Mouse (Mus musculus) heart, postnatal 4 days (tissue): ENCODE results near the gene Ngb. TPM values are rescaled to one million over a fixed set of nuclear protein-coding genes. Genes with fewer than 3 reads are reported as not detected.

ENCODE experiments used
- DNase-seq: peaks from one replicate; pipeline ENCODE4 v3.0.0; 2021
- total RNA-seq, 2 experiments: library from RNA; stranded (reverse); gene quantifications; 2 replicates each; pipeline ENCODE4 v1.2.3; 2021

The Ngb gene
- total RNA-seq, 2 experiments from 2014 or later: not detected

DNA sequence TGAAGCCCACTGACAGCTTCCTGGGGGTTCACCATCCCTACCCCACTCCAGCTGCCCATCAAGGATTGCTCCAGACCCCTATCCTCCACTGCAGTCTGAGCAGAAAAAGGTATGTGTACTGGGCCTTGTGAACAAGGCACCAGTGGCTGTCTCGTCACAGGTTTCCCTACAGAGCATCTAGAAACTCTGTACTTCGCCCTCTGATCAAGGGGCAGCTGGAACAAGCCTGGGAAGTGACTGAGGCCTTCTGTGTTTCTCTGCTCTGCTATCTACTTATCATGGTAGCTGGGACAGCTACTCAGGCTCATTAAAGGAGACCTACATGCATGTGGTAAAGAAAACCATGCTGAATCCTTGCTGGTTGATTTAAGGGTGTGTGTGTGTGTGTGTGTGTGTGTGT lies 12.6 kb downstream of the Ngb start:
- DNase-seq: no peak

DNA sequence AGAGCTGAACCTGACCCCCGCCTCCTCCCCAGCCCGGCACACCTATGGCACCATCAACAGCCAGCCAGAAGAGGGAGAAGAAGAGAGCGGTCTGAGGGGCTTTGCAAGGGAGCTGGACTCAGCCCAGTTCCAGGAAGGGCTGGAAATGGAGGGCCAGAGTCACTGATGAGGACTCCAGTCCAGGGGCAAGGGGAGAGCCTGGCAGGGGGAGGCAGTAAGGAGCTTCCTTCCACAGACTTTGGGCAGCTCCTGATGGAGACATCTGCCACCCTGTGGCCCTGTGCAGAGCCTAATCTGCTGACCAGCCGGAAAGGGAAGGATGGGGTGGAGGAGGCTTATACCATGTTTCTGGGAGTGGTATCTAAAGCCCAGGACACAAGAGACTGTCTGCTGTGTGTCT lies 13.1 kb downstream of the Ngb start:
- no peak for DNase-seq

DNA sequence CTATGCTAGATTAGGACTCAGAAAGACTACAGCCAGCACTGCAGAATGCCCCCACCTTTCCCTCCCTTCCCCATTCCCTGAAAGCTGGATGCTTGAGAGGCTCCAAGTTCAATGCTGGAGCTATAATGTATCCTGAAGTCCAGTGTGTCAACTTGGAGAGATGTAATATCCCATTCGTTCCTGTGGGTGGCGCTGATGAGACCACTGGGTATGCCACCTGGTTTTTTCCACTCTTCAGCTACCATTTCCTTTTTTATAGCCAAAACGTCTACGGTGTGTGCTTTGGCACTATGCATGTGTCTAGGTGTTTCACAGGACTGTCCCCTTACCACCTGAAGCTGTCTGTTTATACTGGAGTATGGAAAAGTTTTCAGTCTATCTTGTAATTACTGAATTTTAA lies 14.0 kb downstream of the Ngb start:
- DNase-seq: peak; percentile 21

DNA sequence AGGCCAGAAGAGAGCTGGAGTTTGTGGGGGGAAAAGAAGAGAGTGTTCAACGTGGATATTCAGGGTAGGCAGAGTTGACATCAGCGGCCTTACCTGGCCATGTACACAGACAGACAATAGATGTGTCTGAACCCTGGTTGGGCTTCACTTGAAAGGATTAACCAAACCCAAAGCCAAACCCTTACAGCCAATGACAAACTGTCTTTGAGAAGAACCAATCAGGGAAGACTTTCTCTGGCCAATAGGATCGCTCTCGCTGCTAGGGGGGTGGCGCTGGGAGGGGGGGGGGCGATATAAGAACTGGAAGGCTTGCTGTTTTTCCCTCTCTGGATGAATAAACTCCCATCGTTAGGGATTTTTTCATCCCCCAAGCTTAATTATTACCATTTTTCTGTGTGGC lies 15.1 kb downstream of the Ngb start:
- no peak for DNase-seq

DNA sequence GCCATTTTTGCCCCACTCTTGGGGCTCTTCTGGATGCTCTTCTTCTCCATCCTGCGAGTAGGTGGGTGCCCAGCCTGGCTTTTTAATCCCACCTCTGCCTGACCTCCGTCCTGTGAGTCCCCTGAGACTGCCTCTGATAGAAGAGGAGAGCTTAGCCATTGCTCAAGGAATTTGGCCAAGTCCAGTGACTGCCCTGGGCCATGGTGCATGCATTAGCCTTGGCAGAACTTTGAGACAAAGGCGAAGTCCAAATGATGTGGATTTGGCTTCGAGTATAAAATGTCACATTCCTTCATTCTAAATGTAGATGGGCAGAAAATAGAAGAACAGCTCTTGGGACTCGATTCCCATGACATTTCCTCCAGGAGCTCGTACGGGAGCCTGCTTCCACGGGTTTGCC lies 19.5 kb downstream of the Ngb start:
- no peak for DNase-seq

DNA sequence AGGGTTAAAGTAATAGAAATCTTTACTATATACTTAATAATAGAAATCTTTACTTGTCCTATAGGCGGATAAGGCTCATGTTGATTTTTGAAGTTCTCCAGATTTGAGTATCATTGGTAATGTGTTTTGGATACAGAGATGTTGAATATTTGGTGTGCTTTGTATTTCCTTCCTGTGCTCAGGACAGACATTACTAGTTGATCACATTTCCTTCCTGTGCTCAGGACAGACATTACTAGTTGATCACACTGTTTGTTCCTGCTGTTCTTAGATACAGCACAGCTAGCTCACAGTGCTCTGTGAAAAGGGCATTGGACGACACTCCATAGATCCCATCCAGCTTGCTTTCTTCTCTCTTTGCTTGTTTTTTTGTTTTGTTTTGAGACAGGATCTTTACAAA lies 25.7 kb downstream of the Ngb start:
- no peak for DNase-seq

DNA sequence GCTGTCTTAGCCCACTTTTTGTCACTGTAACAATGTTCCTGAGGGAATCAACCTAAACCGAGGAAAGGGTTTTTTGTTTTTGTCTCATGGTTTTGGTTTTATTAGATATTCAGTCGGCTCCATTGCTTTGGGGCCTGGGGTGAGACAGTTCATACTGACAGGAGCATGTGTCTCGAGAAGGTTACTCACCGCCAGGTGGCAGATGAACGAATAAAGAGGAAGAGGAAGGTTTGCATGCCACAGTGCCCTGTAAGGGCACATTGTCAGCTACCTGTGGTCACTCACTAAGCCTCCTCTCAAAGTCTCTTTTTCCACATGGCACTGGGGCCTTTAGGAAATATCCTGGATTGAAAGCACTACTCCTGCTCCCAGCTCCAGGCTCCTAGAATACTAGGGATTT lies 31.8 kb downstream of the Ngb start:
- DNase-seq: no peak

DNA sequence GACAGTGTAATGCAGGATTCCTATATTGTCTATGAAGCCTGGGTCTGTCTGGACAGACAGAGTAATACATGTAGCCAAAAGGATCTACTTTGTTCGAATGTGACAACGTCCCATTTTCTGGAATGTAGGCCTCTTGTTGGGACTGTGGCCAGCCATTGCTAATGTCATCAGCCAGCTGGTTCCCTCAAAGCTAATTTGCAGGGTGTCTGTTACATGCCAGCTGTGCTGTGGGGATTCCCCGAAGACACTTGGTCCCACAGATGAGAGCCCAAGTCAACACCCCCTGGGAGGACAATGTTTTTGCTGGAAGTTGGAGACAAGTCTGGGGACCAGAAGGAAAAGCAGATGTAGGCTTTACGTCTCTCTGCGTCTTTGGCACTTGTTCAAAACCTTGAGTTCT lies 35.9 kb downstream of the Ngb start:
- DNase-seq: peak; percentile 41

DNA sequence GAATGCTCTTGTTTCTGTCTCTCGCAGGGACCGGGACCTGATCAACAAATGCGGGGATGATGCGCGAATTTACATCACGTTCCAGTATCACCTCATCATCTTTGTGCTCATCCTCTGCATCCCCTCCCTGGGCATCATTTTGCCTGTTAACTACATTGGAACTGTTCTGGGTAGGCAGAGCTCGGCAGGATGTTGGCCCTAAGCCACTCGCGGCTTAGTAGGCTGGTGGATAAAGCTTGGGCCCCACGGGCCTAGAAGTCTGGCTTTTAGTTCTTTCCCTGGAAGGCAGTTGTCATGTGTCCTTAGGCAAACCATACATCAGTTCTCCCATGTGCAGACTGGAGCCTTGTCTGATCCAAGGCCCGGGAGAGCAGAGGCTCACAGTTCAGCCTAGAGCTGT lies 36.9 kb downstream of the Ngb start:
- no peak for DNase-seq

DNA sequence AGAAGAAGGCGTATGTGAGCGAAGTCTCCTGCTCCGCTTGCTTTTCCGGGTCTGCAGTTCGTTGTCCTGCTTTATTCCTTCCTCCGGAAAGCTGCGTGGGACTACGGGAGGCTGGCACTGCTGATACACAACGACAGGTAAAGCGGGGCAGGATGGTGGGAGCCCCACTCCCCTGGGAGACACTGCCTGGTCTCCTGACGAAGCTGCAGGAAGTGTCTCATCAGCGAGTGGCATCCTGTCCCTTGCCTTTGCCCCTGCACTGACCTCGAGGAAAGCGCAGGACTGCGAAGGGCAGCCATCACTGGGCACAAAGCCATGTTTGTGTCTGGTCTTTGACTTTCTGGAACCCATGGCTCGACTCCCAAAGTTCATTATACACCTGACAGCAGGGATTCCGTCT lies 45.3 kb downstream of the Ngb start:
- DNase-seq: no peak

DNA sequence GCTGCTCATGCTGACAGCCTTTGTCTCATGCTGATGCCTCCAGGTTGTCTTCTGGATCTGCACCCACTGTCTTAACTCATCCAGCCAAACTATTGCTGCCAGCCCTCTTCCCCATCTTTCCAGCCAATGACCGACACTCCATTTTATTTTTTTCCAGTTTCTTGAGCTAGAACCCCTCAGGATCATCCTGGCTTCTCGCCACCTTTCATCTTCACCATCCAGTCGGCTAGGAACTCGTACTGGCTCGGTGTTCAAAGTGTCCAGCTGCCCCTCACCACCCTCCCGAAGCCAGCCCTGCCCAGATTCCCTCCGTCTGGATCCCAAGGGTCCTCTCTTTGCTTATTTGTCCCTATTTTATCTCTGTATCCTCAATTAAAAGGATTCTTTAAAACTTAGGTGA lies 47.5 kb downstream of the Ngb start:
- DNase-seq: no peak

DNA sequence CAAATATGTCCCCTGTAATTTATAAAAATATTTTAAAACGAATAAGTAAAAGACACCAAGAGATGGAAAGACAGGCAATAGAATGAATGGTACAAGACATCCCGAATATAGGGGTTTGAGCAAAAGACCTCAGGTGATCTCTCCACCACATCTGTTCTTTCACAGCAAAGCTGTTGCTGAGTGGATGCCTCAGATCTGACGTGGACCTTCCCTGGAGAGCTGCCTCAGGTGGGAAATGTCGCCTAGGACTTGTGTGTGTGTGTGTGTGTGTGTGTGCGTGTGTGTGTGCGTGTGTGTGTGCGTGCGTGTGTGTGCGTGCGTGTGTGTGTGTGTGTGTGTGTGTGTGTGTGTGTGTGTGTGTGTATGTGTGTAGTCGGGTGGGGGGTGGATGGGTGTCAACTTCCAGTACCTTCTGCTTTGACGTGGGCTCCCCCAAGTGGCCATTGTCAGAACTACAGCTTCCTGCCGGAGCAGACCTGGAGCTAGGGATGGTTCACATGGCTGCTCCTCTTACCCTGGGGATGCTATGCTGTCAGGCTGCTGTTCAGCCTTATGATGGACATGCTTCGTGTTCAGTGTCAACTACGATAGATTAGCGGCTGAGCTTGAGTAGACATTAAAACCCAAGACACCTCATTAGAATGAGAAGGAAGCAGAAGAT lies 49.5 kb downstream of the Ngb start:
- peak; percentile 93 for DNase-seq

DNA sequence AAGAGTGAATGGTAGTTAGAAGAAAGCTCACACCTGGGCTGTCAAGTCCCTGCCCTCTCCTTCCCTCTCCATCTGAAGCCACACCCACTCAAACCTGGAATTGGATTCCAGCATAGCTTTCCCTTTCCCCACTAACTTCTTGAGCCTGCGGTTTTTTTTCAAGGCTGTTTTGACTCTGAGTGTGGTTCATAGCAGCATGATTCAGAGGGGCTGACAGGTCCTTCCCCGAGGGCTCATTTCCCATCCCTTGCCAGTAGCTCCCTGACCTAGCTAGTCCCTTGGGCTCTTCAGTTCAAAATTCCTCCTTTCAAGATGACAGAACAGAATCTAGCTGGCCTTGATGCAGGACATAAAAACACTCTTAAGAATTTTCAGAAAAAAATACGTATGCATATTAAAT lies 54.8 kb downstream of the Ngb start:
- no peak for DNase-seq

Other genes starting within 250 kb of the Ngb start
- 10 to 100 TPM; 85.8 to 86.2 TPM for gene Irf2bpl, start 217.7 kb downstream of the Ngb start, total RNA-seq
- 10 to 100 TPM; 34.1 to 39.3 TPM for gene Cipc, start 155.5 kb downstream of the Ngb start, total RNA-seq
- gene Zdhhc22, start 112.1 kb downstream of the Ngb start, total RNA-seq: not detected
- under 1 TPM; 0.18 to 0.50 TPM for gene Tmem63c, start 81.2 kb downstream of the Ngb start, total RNA-seq
- gene Gstz1, start 44.6 kb upstream of the Ngb start, total RNA-seq: 10 to 100 TPM; 51.8 to 53.9 TPM
- 10 to 100 TPM; 10.7 to 11.9 TPM for gene Pomt2, start 45.4 kb upstream of the Ngb start, total RNA-seq
- gene Samd15, start 97.2 kb upstream of the Ngb start, total RNA-seq: under 1 TPM; 0.17 to 0.45 TPM
- gene Tmed8, start 97.9 kb upstream of the Ngb start, total RNA-seq: 1 to 10 TPM; 6.7 TPM
- gene Noxred1, start 136.2 kb upstream of the Ngb start, total RNA-seq: under 1 TPM in 1 of 2 experiments, not detected in 1; 0.26 TPM
- 10 to 100 TPM; 28.1 to 28.4 TPM for gene Vipas39, start 163.7 kb upstream of the Ngb start, total RNA-seq
- gene Ahsa1, start 163.9 kb upstream of the Ngb start, total RNA-seq: 100 to 1,000 TPM in 1 of 2 experiments, 10 to 100 TPM in 1; 99.4 to 101 TPM
- gene Ism2, start 197.2 kb upstream of the Ngb start, total RNA-seq: 1 to 10 TPM in 1 of 2 experiments, under 1 TPM in 1; 0.52 to 1.0 TPM